Mouse (Mus musculus): ENCODE measurements around the gene Hoxa2. TPM values are rescaled to one million over a fixed set of nuclear protein-coding genes. Genes with fewer than 3 reads are reported as not detected.
A peak's percentile ranks its signal among the peaks of the same experiment; 100 is the strongest.

The Hoxa2 gene
- total RNA-seq, 1 experiment from 2014 or later, result 2.5 TPM

- no peak for DNase-seq
Observed at GRCm38 (mm10) chr6:52179690-52180089, 15.1 kb upstream of the Hoxa2 start.

- no peak for DNase-seq
Observed at GRCm38 (mm10) chr6:52178918-52179665, 14.5 kb upstream of the Hoxa2 start.

- no peak for DNase-seq
Observed at GRCm38 (mm10) chr6:52177806-52178205, 13.2 kb upstream of the Hoxa2 start.

GRCm38 (mm10) chr6:52177061-52177735 is 12.6 kb upstream of the Hoxa2 start, which contains the start of gene 5730596B20Rik:
TSS of gene 5730596B20Rik (plus strand) at chr6:52177498.
- no peak for DNase-seq

GRCm38 (mm10) chr6:52176391-52176790 is 11.8 kb upstream of the Hoxa2 start:
- no peak for DNase-seq

- peak; percentile 64 for DNase-seq
Observed at GRCm38 (mm10) chr6:52175864-52176263, 11.2 kb upstream of the Hoxa2 start.

- DNase-seq, result peak; percentile 41
Observed at GRCm38 (mm10) chr6:52174968-52175751, 10.5 kb upstream of the Hoxa2 start.

- DNase-seq, result no peak
Observed at GRCm38 (mm10) chr6:52173648-52174047, 9.0 kb upstream of the Hoxa2 start.

GRCm38 (mm10) chr6:52172501-52172900 is 7.9 kb upstream of the Hoxa2 start:
- DNase-seq, result peak; percentile 94

GRCm38 (mm10) chr6:52171938-52172337 is 7.3 kb upstream of the Hoxa2 start:
- no peak for DNase-seq

GRCm38 (mm10) chr6:52171331-52171730 is 6.7 kb upstream of the Hoxa2 start:
- DNase-seq, result no peak

- no peak for DNase-seq
Observed at GRCm38 (mm10) chr6:52170898-52171223, 6.2 kb upstream of the Hoxa2 start.

GRCm38 (mm10) chr6:52170166-52170897 is 5.7 kb upstream of the Hoxa2 start:
- DNase-seq, result peak; percentile 48

GRCm38 (mm10) chr6:52169499-52170165 is 5.0 kb upstream of the Hoxa2 start:
- DNase-seq, result no peak

- peak; percentile 57 for DNase-seq
Observed at GRCm38 (mm10) chr6:52168191-52169055, 3.8 kb upstream of the Hoxa2 start.

- no peak for DNase-seq
Observed at GRCm38 (mm10) chr6:52167736-52168161, 3.1 kb upstream of the Hoxa2 start.

GRCm38 (mm10) chr6:52167176-52167575 is 2.5 kb upstream of the Hoxa2 start:
- no peak for DNase-seq

- DNase-seq, result no peak
Observed at GRCm38 (mm10) chr6:52166431-52167077, 1.9 kb upstream of the Hoxa2 start.

- peak; percentile 56 for DNase-seq
Observed at GRCm38 (mm10) chr6:52165441-52166370, 1.1 kb upstream of the Hoxa2 start.
